Mouse (Mus musculus) olfactory bulb, adult 2 months (tissue): ENCODE data around the gene Cxcl17.

ENCODE experiments used
- CTCF ChIP-seq: fragments of 200-500 bp; IDR thresholded peaks from 2 replicates; pipeline ENCODE4 v1.5.1; 2012; ENCODE audit warnings: low read depth, mild to moderate bottlenecking, low read length, moderate library complexity; ENCODE audit not compliant: insufficient read depth
- POLR2A ChIP-seq: fragments of 200-500 bp; IDR thresholded peaks from 2 replicates; pipeline ENCODE4 v1.6.1; 2012; ENCODE audit warnings: mild to moderate bottlenecking, low read depth, low read length, moderate library complexity; ENCODE audit not compliant: insufficient read depth

- TF ChIP-seq POLR2A = no peak
- TF ChIP-seq CTCF = no peak
Observed at GRCm38 (mm10) chr7:25382541-25382940, 30.1 kb downstream of the Cxcl17 start.
